Mouse (Mus musculus) A20 (cell line): ENCODE measurements at regions not wholly inside any gene's neighbourhood (a gene's known extent, or its start where the extent isn't known, plus 50 kb on each side); places are given as distances from the start of the nearest gene placed in this dataset.

ENCODE experiments used
- DNase-seq: peaks from one replicate; pipeline ENCODE4 v3.0.0-alpha.2; 2011; ENCODE audit warnings: low read depth, low spot score

DNA sequence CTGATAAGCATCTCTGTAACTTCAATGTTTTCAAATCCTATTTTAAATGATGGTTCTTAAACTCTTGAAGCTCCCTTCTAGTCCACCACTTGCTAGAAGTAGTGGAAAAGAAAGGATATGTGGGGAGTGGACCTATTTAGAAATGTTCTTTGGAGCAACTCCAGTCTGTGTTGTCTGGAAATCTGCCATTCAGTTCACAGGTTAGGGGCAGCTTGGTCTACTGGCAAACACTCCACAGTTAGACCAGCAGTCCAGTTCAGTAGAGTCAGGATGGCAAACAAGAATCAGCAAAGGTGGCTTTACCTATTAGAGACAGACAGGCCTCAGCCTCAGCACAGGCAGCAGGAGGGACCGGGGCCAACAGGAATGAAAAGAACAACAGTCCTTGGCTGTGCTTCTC, 67.3 kb upstream of the Dpyd start:
- no peak for DNase-seq

DNA sequence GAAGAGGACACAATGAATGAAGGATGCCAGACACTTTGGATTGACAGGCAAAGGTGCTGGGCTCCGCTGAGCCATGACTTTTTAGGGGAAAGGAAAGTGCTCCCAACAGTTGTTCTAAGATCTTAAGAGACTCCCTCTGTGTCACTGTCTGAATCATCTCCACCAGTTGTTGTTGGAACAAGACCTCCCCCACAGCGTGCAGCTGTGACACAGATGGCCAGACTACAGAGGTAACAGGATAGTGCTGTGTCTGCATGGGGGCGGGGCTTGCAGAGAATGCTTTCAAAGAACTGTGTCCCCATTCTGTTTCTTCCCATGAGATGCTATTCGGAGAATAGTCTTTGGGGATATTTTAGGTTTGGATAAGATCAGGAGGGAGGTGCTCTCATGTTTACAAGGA, 61.7 kb upstream of the Dpyd start:
- DNase-seq: no peak

DNA sequence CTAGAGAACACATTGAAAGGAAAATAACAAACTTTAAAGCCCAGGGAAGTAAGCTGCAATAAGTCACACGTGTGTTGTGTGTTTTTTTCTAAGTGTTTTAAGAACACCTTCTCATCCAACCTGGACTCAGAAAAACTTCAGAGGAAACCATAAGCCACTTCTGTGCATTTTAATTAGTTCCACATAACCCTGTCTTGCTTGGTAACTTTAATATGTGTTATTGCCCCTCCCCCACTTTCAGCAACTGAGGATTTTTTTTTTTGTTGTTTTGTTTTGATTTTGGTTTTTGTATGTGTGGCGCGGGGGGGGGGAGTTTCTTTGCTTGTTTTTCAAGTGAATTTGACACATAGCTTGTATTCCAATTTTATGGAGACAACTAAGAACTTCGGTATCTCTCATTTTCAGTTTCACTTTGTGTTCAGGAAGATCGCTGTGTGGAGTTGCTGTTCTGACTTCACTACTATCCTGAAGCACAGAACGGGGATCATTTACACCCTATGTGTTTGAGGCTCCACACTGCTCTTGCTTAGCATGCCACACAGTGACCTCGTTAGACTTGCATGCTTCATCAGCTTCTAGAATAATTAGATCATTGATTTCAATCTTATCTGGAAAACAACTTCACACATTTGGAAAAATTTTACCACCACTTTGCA, 54.2 kb upstream of the Dpyd start:
- DNase-seq: peak; percentile 69

DNA sequence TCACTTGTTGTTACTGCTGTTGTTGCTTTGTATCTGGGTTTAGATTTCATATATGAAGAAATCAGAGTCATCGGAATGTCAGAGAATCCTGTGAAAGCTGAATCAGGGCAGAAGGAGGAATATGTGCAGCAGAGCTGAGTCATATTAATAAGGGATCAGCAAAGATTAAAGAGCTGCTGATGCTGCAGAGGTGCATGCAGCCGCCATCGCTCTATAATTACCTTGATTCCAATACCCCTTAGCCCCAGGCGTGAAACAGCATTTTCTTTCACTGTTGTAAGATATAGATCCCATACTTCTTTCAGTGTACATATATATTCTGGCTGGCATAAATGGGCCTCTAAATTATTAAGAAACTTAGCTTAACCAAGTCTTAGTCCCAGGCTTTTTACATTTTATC, 51.1 kb upstream of the Dpyd start:
- no peak for DNase-seq

DNA sequence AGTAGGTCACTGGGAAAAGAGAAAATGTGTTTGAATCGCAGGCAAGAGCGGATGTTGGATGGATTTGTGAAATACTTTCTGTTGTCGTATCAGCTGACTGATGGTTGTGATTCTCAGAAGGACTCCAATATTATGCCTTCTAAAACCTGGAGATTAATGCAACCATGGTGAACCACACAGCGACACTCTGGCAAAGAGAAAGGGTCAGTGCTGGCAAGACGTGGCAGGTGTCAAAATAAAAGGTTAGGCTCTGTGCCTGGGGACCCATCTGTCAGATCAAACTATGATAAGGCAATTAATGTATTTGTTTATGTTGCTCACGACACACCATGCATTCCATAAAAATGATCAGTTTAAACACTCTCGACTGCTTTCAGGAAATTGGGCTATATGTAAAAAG, 50.0 kb upstream of the Dpyd start:
- no peak for DNase-seq
